Comparison of ENCODE assay signal across 8 mouse cellular contexts in the genomic region with DNA sequence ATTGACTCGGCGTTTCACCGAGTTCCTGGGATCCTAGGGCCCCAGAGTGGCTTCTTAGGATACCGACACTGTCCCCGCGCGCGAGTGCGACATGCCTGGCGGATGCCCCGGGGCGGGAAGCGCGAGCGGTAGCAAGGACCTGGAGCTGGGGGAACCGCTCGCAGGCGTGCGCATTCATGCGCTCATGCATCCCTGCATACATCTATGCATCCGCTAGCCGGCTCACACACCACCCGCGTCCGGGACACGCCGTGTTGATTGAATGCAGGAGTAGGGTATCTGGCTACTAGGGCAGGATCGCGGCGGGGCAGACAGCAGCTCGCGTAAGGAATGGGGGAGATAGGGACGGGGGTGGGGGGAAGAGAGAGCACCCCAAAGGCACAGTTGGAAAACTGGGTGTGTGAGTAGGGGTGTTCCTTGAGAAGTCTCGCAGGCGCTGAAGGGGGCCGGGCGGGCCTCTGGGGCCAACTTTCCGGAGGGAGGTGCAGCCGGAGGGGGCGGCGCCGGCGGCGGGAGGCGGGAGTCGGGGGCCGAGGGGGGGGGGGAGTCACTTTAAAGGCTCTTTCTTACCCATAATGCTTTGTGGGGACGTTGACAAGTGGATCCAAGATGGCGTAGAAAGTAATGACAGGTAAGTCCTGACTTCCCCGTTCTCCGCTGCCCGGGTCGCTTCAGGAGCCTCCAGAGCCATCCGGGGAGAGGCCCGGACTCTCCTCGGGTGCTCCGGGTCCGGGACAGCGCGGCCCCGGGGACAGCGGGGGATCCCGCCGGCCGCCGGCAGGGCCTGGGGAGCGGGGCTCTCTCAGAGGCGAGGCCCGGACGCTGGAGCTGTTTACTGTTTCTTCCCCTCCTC. TPM values are rescaled to one million over a fixed set of nuclear protein-coding genes. Genes with fewer than 3 reads are reported as not detected.
DNase-seq lines count a peak whose midpoint lies in the region; ATAC-seq and TF ChIP-seq lines count a peak whose summit lies in the region.

Gene Helz, plus strand, starts transcription at position 580 of the 853 bp plus-strand sequence.

- H3K27me3 ChIP-seq in forebrain, embryonic 10.5 days (ENCODE audit: poor library complexity, severe bottlenecking), result peaks cover 11% of the 10 kb centered on the region
- H3K27me3 ChIP-seq in heart, embryonic 15.5 days, result peaks cover 9% of the 10 kb centered on the region
- H3K27me3 ChIP-seq in neural tube, embryonic 14.5 days (ENCODE audit: control insufficient read depth, insufficient read depth, low read length), result no peaks in the 10 kb centered on the region
- H3K27me3 ChIP-seq in testis, adult 2 months (ENCODE audit: control insufficient read depth, insufficient read depth, low read length), result no peaks in the 10 kb centered on the region

- peak; percentile 88 for DNase-seq in ES-CJ7 (ENCODE audit: low read depth, low spot score)
- DNase-seq in c-Kit-positive CD71-negative TER-119-negative erythroid progenitor cells, embryonic 14.5 days (ENCODE audit: low read depth), result peak; percentile 70
- peak; percentile 83 for DNase-seq in forebrain, embryonic 10.5 days (ENCODE audit: extremely low spot score, low spot score)
- DNase-seq in kidney, postnatal 25 days, result peak; percentile 74 to 88
- DNase-seq in lung, adult 18-20 months, result peak; percentile 74 to 75

- WGBS in forebrain, embryonic 10.5 days, result under 1% methylated on average over 70 of the region's 70 CpGs
- WGBS in heart, embryonic 15.5 days, result under 1% methylated on average over 67 of the region's 70 CpGs
- under 1% methylated on average over 61 of the region's 70 CpGs for WGBS in neural tube, embryonic 14.5 days

- peak within 1 kb of the TSS; percentile 74 for H3K4me3 ChIP-seq in forebrain, embryonic 10.5 days
- H3K4me3 ChIP-seq in heart, embryonic 15.5 days, result peak within 1 kb of the TSS; percentile 87
- H3K4me3 ChIP-seq in neural tube, embryonic 14.5 days (ENCODE audit: low read depth, low read length), result peak within 1 kb of the TSS; percentile 96
- peak within 1 kb of the TSS; percentile 95 for H3K4me3 ChIP-seq in testis, adult 2 months (ENCODE audit: control insufficient read depth, low read depth, low read length)

- peak within 1 kb of the TSS; percentile 82 for H3K9ac ChIP-seq in heart, embryonic 15.5 days
- peak within 1 kb of the TSS; percentile 95 for H3K9ac ChIP-seq in neural tube, embryonic 14.5 days (replicated peaks; ENCODE audit: low read depth, low read length)

- ATAC-seq in heart, embryonic 15.5 days (replicated peaks; ENCODE audit: insufficient number of reproducible peaks, insufficient read depth, low FRiP score, low read depth), result peak; percentile 82
- peak; percentile 88 for ATAC-seq in neural tube, embryonic 14.5 days (ENCODE audit: low read depth)

- no peak for TF ChIP-seq CTCF in testis, adult 2 months (IDR thresholded peaks at IDR 0.05; ENCODE audit: control insufficient read depth, insufficient read depth, insufficient replicate concordance, low read depth, low read length)

- peak within 1 kb of the TSS; percentile 100 for H3K4me2 ChIP-seq in heart, embryonic 15.5 days
- peak within 1 kb of the TSS; percentile 100 for H3K4me2 ChIP-seq in neural tube, embryonic 14.5 days (ENCODE audit: low read depth, low read length)

- peaks cover 23% of the 10 kb centered on the region for H3K4me1 ChIP-seq in forebrain, embryonic 10.5 days
- peaks cover 23% of the 10 kb centered on the region for H3K4me1 ChIP-seq in heart, embryonic 15.5 days (replicated peaks)
- peaks cover 12% of the 10 kb centered on the region; the same call in 1 of the 2 replicates for H3K4me1 ChIP-seq in neural tube, embryonic 14.5 days (ENCODE audit: control insufficient read depth, insufficient read depth, low read length)
- peaks cover 10% of the 10 kb centered on the region for H3K4me1 ChIP-seq in testis, adult 2 months (ENCODE audit: control insufficient read depth, insufficient read depth, low read length)

- no peaks in the 10 kb centered on the region for H3K9me3 ChIP-seq in forebrain, embryonic 10.5 days
- no peaks in the 10 kb centered on the region for H3K9me3 ChIP-seq in heart, embryonic 15.5 days (replicated peaks)
- H3K9me3 ChIP-seq in neural tube, embryonic 14.5 days (ENCODE audit: control insufficient read depth, low read length), result no peaks in the 10 kb centered on the region

- TF ChIP-seq POLR2A in testis, adult 2 months (IDR thresholded peaks at IDR 0.05; ENCODE audit: control insufficient read depth, low read depth, low read length), result peak; percentile 60

- peak within 1 kb of the TSS; percentile 93 for H3K27ac ChIP-seq in forebrain, embryonic 10.5 days
- peak within 1 kb of the TSS; percentile 79 for H3K27ac ChIP-seq in heart, embryonic 15.5 days
- H3K27ac ChIP-seq in neural tube, embryonic 14.5 days (ENCODE audit: low read depth, low read length), result peak within 1 kb of the TSS; percentile 67
- peak within 1 kb of the TSS; percentile 80 for H3K27ac ChIP-seq in testis, adult 2 months (ENCODE audit: control insufficient read depth, insufficient read depth, low read depth, low read length)

- peaks cover 32% of the 10 kb centered on the region for H3K36me3 ChIP-seq in forebrain, embryonic 10.5 days (replicated peaks)
- H3K36me3 ChIP-seq in heart, embryonic 15.5 days, result peaks cover 14% of the 10 kb centered on the region
- no peaks in the 10 kb centered on the region for H3K36me3 ChIP-seq in neural tube, embryonic 14.5 days (ENCODE audit: control insufficient read depth, insufficient read depth, low read length)
- no peaks in the 10 kb centered on the region; the same call in 1 of the 2 replicates for H3K36me3 ChIP-seq in testis, adult 2 months (ENCODE audit: control insufficient read depth, insufficient read depth, low read length)

RNA-seq across cellular contexts. Expression of gene Helz, which starts in this region (rescaled TPM):
- polyA plus RNA-seq in forebrain, embryonic 10.5 days (2016; fragmentation: Nextera tagmentation; extraction: Ambion mirVana), result 20.5 and 23.0 TPM in 2 replicates
- 11.7 and 16.2 TPM in 2 replicates for polyA plus RNA-seq in heart, embryonic 15.5 days (2015; fragmentation: Nextera tagmentation; extraction: Ambion mirVana)
- polyA plus RNA-seq in neural tube, embryonic 14.5 days (2014; fragmentation: Nextera tagmentation; extraction: Ambion mirVana), result 21.4 and 23.9 TPM in 2 replicates
- 17.2 and 18.2 TPM in 2 replicates for polyA plus RNA-seq in testis, adult 2 months (2012; rRNA removed)

Comparison
In these comparisons a context has a peak if more than half of its experiments do, and no peak if none do; other contexts are left out.
1. Peak in every context shown above with its lines: DNase-seq, ATAC-seq, H3K4me3 ChIP-seq and H3K27ac ChIP-seq.